Mouse (Mus musculus) olfactory bulb, adult 2 months (tissue): ENCODE measurements around the gene Fbxo7.

Experiments
- CTCF ChIP-seq: fragments of 200-500 bp; IDR thresholded peaks from 2 replicates; pipeline ENCODE4 v1.5.1; 2012; ENCODE audit warnings: low read depth, mild to moderate bottlenecking, low read length, moderate library complexity; ENCODE audit not compliant: insufficient read depth
- POLR2A ChIP-seq: fragments of 200-500 bp; IDR thresholded peaks from 2 replicates; pipeline ENCODE4 v1.6.1; 2012; ENCODE audit warnings: mild to moderate bottlenecking, low read depth, low read length, moderate library complexity; ENCODE audit not compliant: insufficient read depth

GRCm38 (mm10) chr10:86025906-86026305, 4.1 kb downstream of the Fbxo7 start:
- no peak for TF ChIP-seq POLR2A
- TF ChIP-seq CTCF = no peak
